Mouse (Mus musculus) stomach, embryonic 16.5 days (tissue): Measurements from ENCODE around the gene Klhl29. TPM values are rescaled to one million over a fixed set of nuclear protein-coding genes. Genes with fewer than 3 reads are reported as not detected.

ENCODE experiments used
- ATAC-seq: fragments of 200-750 bp; cut with Nextera tagmentation; 2 replicates; pipeline ENCODE4 v1.8.0; 2017; ENCODE audit warnings: moderate number of reproducible peaks, moderate TSS enrichment; ENCODE audit not compliant: insufficient read depth, low FRiP score
- H3K27ac ChIP-seq: fragments of 300-500 bp; sonication (generic); 2 replicates; pipeline ENCODE4 v1.5.1; 2014; ENCODE audit warnings: low read length
- H3K27me3 ChIP-seq: fragments of 300-500 bp; sonication (generic); 2 replicates; pipeline ENCODE4 v1.6.1; 2014; ENCODE audit warnings: low read length, control low read depth, mixed read lengths; ENCODE audit not compliant: control insufficient read depth, insufficient read depth
- H3K36me3 ChIP-seq: fragments of 300-500 bp; sonication (generic); 2 replicates; pipeline ENCODE4 v1.6.1; 2014; ENCODE audit warnings: low read length; ENCODE audit not compliant: control insufficient read depth, insufficient read depth
- H3K4me1 ChIP-seq: fragments of 300-500 bp; sonication (generic); 2 replicates; pipeline ENCODE4 v1.6.1; 2014; ENCODE audit warnings: low read length, control low read depth, mixed read lengths; ENCODE audit not compliant: control insufficient read depth, insufficient read depth
- H3K4me2 ChIP-seq: fragments of 300-500 bp; sonication (generic); 2 replicates; pipeline ENCODE4 v1.6.1; 2014; ENCODE audit warnings: low read depth, low read length, mixed read lengths
- H3K4me3 ChIP-seq: fragments of 300-500 bp; sonication (generic); replicated peaks from 2 replicates; pipeline ENCODE4 v1.5.1; 2014; ENCODE audit warnings: mild to moderate bottlenecking, low read length
- H3K9ac ChIP-seq: fragments of 300-500 bp; sonication (generic); 2 replicates; pipeline ENCODE4 v1.6.1; 2014; ENCODE audit warnings: low read length
- H3K9me3 ChIP-seq: fragments of 300-500 bp; sonication (generic); replicated peaks from 2 replicates; pipeline ENCODE4 v1.6.1; 2016; ENCODE audit warnings: low read length, control low read depth; ENCODE audit not compliant: control insufficient read depth
- WGBS: fragments of 180-500 bp; shearing (Covaris S2); extraction: QIAGEN DNeasy Blood & Tissue Kit; methylation state at CpG from one replicate; pipeline ENCODE4 v1.1.7; 2014; 5-methylcytosine and 5-hydroxymethylcytosine counted together
- polyA plus RNA-seq: library from polyadenylated mRNA; unstranded; fragments of >200 nt; fragmentation: Nextera tagmentation; extraction: Ambion mirVana; gene quantifications from 2 replicates; pipeline ENCODE4 v1.2.1, GENCODE M21; 2015

Klhl29 gene
- polyA plus RNA-seq, 1 experiment from 2014 or later: 0.76 TPM

DNA sequence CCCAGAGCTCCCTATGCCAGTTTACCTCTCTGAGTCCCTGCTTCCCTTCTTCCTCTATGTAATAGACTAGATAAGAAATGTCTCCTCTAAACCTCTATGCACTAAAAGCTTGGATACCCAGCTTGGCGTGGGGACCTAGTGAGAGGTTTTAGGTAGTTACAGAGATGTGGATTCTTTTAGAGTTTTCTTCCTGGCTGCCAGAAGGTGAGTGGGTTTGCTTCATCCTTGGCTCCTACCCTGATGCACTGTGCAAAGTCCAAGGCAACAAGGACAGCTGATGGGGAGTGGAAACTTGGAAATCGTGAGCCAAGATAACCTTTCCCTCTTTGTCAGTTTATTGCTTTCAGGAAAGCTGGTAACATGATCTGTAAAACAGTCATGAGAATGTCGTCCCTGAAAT lies 220.3 kb downstream of the Klhl29 start:
- H3K9me3 ChIP-seq: no peaks in the 10 kb centered on the region
- no peak overlapping the region for H3K4me2 ChIP-seq
- H3K27ac ChIP-seq: no peak overlapping the region
- no peak overlapping the region for H3K9ac ChIP-seq
- no peaks in the 10 kb centered on the region for H3K27me3 ChIP-seq
- WGBS: 58% methylated on average over 3 of the region's 3 CpGs
- 0 out of 2 replicates have a peak, but pooled peaks cover 2% of the 10 kb centered on the region for H3K4me1 ChIP-seq
- ATAC-seq: no peak
- no peak overlapping the region for H3K4me3 ChIP-seq
- H3K36me3 ChIP-seq: no peaks in the 10 kb centered on the region

DNA sequence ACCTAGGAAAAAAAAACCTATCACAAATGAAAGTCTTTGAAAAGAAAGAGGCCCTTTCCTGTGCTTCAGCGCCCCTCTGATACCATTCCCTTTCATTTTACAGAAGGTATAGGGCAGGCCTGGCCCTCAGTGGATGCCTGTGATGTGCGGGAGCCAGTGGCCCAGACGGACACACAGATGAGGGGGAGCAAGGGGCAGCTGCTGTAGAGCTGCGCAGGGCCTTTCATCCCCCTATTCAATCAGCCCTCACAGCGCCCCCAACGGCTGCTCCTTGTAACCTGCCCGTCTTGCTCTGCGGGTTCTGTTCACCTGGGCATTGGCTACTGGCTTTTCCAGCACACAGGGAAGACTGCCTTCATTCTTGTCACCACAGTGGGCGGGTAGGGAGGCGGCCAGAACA lies 223.6 kb downstream of the Klhl29 start:
- no peaks in the 10 kb centered on the region for H3K4me1 ChIP-seq
- H3K4me2 ChIP-seq: no peak overlapping the region
- H3K9ac ChIP-seq: no peak overlapping the region
- ATAC-seq: 0 out of 2 replicates have a peak, but pooled peaks have one; percentile 25
- no peak overlapping the region for H3K4me3 ChIP-seq
- H3K27ac ChIP-seq: no peak overlapping the region
- H3K9me3 ChIP-seq: no peaks in the 10 kb centered on the region
- H3K36me3 ChIP-seq: no peaks in the 10 kb centered on the region
- 31% methylated on average over 10 of the region's 10 CpGs for WGBS
- H3K27me3 ChIP-seq: no peaks in the 10 kb centered on the region

DNA sequence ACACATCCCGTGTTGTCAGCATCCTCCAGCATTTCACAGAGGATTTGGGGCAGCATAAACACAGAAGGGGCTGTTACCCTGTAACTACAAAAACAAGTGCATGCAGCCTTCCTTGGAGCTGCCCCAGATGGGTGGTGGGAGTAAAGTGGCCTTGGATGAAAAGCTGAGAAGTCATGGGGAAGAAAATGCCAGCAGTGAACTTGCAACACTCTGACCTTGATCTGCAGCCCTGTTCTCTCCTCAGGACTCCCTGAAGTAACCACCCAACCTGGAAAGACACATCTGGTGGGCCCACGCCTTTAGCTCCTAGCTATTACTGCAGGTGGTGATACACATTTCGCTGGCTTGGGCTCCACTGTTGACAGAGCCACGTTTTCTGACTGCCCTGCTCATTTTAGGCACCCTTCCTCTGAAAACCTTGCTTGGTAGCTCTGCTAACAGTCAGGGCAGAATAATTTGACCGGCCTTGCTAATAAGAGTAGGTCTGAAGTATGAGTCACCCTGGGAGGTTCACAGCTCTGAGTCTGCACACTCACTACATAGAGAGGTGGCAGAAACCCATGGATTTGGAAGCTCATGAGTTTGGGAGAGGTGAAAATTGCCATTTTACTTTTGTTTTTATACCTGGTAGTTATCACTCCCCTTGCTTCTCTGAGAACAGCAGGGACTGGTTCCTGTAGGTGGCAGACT lies 228.0 kb downstream of the Klhl29 start:
- 62% methylated on average over 5 of the region's 5 CpGs for WGBS
- no peak for ATAC-seq
- no peak overlapping the region for H3K4me3 ChIP-seq

DNA sequence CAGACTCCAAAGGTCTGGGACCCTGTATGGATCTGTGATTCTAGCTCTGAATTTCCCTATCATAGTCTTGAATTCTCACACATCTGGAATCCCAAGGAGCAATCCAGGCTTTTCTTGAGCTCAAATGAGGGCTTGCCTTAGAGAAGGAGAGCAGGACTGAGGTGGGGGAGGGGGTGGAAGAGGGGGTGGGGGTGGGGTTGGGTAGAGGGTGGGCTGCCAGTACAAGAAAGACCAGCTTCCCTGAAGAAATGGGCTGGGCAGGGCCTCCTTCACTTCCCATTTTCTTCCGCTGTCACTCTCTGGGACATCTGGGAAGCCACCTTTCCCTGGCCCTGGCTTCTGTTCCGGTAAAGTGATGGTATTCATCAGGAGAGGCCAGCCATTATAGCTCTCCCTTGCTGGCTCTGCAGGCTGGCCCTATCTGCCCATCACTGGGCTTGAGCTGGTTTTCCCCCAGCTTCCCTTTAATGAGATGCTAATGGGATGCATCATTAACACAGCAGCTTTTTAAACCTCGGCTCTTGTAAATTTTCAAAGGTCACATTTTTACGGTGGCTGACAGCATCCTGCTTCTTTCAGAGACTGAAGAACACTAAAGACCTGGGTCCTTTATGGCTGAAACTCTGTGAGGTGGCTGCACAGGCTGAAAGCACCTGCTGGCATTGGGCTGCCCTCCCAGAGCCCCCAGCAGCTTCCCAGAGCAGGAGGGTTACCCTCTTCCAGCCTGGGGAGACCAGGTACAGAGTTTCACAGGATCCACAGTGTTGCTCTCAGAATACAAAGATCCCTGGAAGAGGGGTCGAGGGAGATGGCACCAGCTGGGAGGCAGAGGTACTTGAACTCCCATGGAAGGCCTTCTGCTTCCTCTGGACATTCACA lies 231.3 kb downstream of the Klhl29 start:
- H3K27me3 ChIP-seq: no peaks in the 10 kb centered on the region
- no peak overlapping the region for H3K4me3 ChIP-seq
- ATAC-seq: no peak
- no peaks in the 10 kb centered on the region for H3K9me3 ChIP-seq
- H3K4me1 ChIP-seq: peaks cover 5% of the 10 kb centered on the region; the same call in 1 of the 2 replicates
- H3K9ac ChIP-seq: 0 out of 2 replicates have a peak overlapping the region, but pooled peaks have one; percentile 48
- WGBS: 56% methylated on average over 5 of the region's 5 CpGs
- no peak overlapping the region for H3K4me2 ChIP-seq
- no peaks in the 10 kb centered on the region for H3K36me3 ChIP-seq
- no peak overlapping the region for H3K27ac ChIP-seq

More for the DNA sequence above, 228.0 kb downstream of the Klhl29 start:
- H3K27ac ChIP-seq: no peak overlapping the region
- H3K9me3 ChIP-seq: no peaks in the 10 kb centered on the region
- no peaks in the 10 kb centered on the region for H3K36me3 ChIP-seq
- no peak overlapping the region for H3K4me2 ChIP-seq
- H3K27me3 ChIP-seq: no peaks in the 10 kb centered on the region
- peaks cover 5% of the 10 kb centered on the region; the same call in 1 of the 2 replicates for H3K4me1 ChIP-seq
- H3K9ac ChIP-seq: no peak overlapping the region

DNA sequence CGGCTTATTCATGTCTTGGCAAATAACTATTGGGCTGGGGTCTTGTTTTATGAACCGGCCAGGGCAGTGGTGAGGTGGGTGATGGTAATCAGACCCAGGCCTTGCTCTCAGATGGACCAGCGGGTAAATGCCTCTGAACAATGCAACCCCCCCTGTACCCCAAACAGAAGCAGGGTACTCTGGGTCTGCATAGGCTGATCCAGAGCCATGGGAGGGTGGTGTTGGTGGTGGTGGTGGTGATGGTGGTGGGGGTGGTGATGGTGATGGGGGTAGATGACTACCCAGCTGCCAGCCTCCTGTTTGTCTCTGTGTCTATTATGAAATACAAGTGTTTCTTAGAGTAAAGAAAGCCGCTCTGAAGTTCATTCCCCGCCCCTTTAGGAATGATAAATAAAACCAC lies 232.3 kb downstream of the Klhl29 start:
- no peaks in the 10 kb centered on the region for H3K9me3 ChIP-seq
- peaks cover 5% of the 10 kb centered on the region; the same call in 1 of the 2 replicates for H3K4me1 ChIP-seq
- no peaks in the 10 kb centered on the region for H3K27me3 ChIP-seq
- no peaks in the 10 kb centered on the region for H3K36me3 ChIP-seq
- 68% methylated on average over 5 of the region's 5 CpGs for WGBS
- no peak overlapping the region for H3K4me3 ChIP-seq
- no peak overlapping the region for H3K4me2 ChIP-seq
- no peak overlapping the region for H3K9ac ChIP-seq
- no peak for ATAC-seq
- no peak overlapping the region for H3K27ac ChIP-seq

DNA sequence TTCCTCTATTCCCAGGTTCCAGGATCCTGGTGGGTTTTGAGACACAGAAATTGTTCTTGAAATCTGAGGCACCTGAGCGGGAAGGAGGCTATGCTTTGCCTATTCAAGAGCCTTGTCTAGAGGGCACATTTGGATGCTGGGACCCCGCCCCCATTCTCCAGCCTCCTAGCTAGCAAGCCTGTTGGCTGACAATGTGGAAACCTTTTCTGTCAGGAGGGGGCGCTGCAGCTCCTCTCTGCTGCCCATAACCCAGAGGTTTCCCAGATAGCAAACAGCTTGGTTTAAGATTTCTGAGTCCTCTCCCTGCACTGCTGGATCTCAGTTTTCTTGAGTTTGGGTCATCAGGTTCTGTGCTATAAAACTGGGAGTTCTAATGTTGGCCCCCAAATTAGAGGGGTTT lies 232.7 kb downstream of the Klhl29 start:
- H3K9ac ChIP-seq: no peak overlapping the region
- no peak overlapping the region for H3K27ac ChIP-seq
- no peaks in the 10 kb centered on the region for H3K9me3 ChIP-seq
- H3K27me3 ChIP-seq: no peaks in the 10 kb centered on the region
- H3K4me1 ChIP-seq: peaks cover 5% of the 10 kb centered on the region; the same call in 1 of the 2 replicates
- ATAC-seq: peak; percentile 60; the same call in 1 of the 2 replicates
- WGBS: 32% methylated on average over 3 of the region's 3 CpGs
- H3K4me3 ChIP-seq: no peak overlapping the region
- no peaks in the 10 kb centered on the region for H3K36me3 ChIP-seq
- H3K4me2 ChIP-seq: no peak overlapping the region

DNA sequence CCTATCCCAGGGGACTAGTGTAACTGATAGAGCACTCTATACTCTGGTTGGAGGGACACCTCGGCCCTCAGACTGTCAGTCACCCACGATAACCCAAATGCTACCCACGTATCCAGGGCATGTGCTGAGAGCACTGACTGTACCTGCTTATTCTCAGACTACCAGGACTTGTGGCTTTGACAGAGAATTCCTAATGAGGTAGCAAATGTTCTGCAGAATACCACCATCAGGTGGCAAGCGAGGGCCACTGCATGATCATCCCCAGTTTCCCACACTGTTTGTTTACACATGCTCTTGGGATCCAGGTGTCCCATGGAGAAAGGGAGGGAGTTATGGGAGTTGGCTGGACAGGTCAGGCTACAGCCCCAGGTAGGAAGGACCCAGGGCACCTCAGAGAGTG lies 234.4 kb downstream of the Klhl29 start:
- Histone ChIP-seq H3K4me2 (no peak overlapping the region), H3K9ac (no peak overlapping the region), H3K4me3 (no peak overlapping the region), H3K27me3 (no peaks in the 10 kb centered on the region), H3K9me3 (no peaks in the 10 kb centered on the region), H3K4me1 (peaks cover 5% of the 10 kb centered on the region; the same call in 1 of the 2 replicates), H3K36me3 (no peaks in the 10 kb centered on the region), H3K27ac (no peak overlapping the region)
- 53% methylated on average over 4 of the region's 4 CpGs for WGBS
- no peak for ATAC-seq

DNA sequence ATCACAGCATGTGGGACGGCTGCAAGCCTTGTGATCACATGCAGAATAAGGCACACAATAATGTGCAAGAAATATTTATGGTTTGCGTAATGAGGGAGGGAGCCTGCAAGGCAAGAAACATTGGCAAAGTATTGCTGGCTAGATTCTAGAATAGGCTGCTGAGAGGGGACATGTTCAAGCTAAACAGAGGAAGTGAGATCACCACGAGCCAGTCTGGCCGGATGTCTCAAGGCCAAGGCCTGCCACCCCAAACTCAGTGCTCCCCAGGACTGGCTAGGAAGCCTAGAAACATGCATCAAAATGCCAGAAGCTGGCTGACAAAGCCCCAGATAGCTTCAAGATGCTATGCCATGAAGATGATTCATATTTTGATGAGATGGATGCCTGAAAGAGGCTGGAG lies 236.2 kb downstream of the Klhl29 start:
- H3K4me2 ChIP-seq: no peak overlapping the region
- H3K4me3 ChIP-seq: no peak overlapping the region
- no peak overlapping the region for H3K27ac ChIP-seq
- no peak overlapping the region for H3K9ac ChIP-seq
- no peak for ATAC-seq
- no peaks in the 10 kb centered on the region for H3K36me3 ChIP-seq
- no peaks in the 10 kb centered on the region for H3K27me3 ChIP-seq
- H3K9me3 ChIP-seq: no peaks in the 10 kb centered on the region
- peaks cover 5% of the 10 kb centered on the region; the same call in 1 of the 2 replicates for H3K4me1 ChIP-seq
- WGBS: 62% methylated on average over 4 of the region's 4 CpGs

DNA sequence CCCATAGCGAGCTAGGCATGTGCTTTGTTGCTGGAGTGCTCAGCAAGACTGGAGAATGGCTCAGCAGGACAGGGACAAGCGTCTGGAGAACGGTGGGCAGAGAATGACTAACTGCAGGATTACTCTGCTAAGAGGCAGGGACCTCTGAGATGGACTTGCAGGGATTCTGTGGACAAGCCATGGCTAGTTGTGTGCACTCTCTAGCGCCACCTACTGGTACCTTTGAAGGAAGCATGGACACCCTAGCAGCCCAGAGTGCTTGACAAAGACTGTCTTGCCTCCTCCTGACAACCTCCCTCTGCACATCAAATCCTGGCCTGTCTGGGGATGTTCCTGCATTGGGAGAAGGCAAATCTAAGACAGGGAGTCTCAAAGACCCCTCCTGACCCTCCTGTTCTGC lies 239.2 kb downstream of the Klhl29 start:
- Histone ChIP-seq H3K27me3 (no peaks in the 10 kb centered on the region), H3K27ac (no peak overlapping the region), H3K4me1 (no peaks in the 10 kb centered on the region), H3K4me2 (no peak overlapping the region), H3K9me3 (no peaks in the 10 kb centered on the region), H3K4me3 (no peak overlapping the region), H3K9ac (no peak overlapping the region), H3K36me3 (no peaks in the 10 kb centered on the region)
- 0 out of 2 replicates have a peak, but pooled peaks have one; percentile 26 for ATAC-seq
- 36% methylated on average over 4 of the region's 4 CpGs for WGBS
